Mouse (Mus musculus): Measurements from ENCODE around the gene Cipc.

GRCm38 (mm10) chr12:86916796-86917573 is 29.9 kb upstream of the Cipc start:
- TF ChIP-seq GATA1 (IDR thresholded peaks at IDR 0.05; ENCODE audit: low read length) (no peak), TAL1 (IDR thresholded peaks at IDR 0.05; ENCODE audit: low read length) (no peak)
